Mouse (Mus musculus) forebrain, embryonic 13.5 days (tissue): ENCODE results near the gene Abhd2. TPM values are rescaled to one million over a fixed set of nuclear protein-coding genes. Genes with fewer than 3 reads are reported as not detected.
"Not testable (repeated sequence)": the region's sequence is repeated elsewhere in the genome, so short reads cannot be mapped to it uniquely, and the experiment has no call there.

Experiments used
- ATAC-seq: fragments of 200-750 bp; cut with Nextera tagmentation; 2 replicates; pipeline ENCODE4 v1.8.0; 2017
- H3K27ac ChIP-seq: fragments of 300-500 bp; sonication (generic); 2 replicates; pipeline ENCODE4 v1.5.1; 2015; ENCODE audit warnings: inconsistent platforms, mild to moderate bottlenecking, moderate library complexity
- H3K27me3 ChIP-seq: fragments of 300-500 bp; sonication (generic); 2 replicates; pipeline ENCODE4 v1.6.1; 2015; ENCODE audit warnings: mild to moderate bottlenecking, inconsistent platforms
- H3K36me3 ChIP-seq: fragments of 300-500 bp; sonication (generic); 2 replicates; pipeline ENCODE4 v1.6.1; 2015; ENCODE audit warnings: mild to moderate bottlenecking, inconsistent platforms; ENCODE audit not compliant: poor library complexity, severe bottlenecking
- H3K4me1 ChIP-seq: fragments of 300-500 bp; sonication (generic); 2 replicates; pipeline ENCODE4 v1.6.1; 2015; ENCODE audit warnings: inconsistent platforms
- H3K4me2 ChIP-seq: fragments of 300-500 bp; sonication (generic); 2 replicates; pipeline ENCODE4 v1.6.1; 2015; ENCODE audit warnings: inconsistent platforms, mild to moderate bottlenecking, moderate library complexity
- H3K4me3 ChIP-seq: fragments of 300-500 bp; sonication (generic); 2 replicates; pipeline ENCODE4 v1.5.1; 2015; ENCODE audit warnings: mild to moderate bottlenecking, inconsistent platforms
- H3K9ac ChIP-seq: fragments of 300-500 bp; sonication (generic); 2 replicates; pipeline ENCODE4 v1.6.1; 2015; ENCODE audit warnings: mild to moderate bottlenecking, inconsistent platforms
- H3K9me3 ChIP-seq: fragments of 300-500 bp; sonication (generic); replicated peaks from 2 replicates; pipeline ENCODE4 v1.6.1; 2016; ENCODE audit warnings: inconsistent platforms
- WGBS: fragments of 180-500 bp; shearing (Covaris S2); methylation state at CpG from one replicate; pipeline ENCODE4 v1.1.7; 2015; 5-methylcytosine and 5-hydroxymethylcytosine counted together
- polyA plus RNA-seq: library from polyadenylated mRNA; unstranded; fragments of >200 nt; fragmentation: Nextera tagmentation; extraction: Ambion mirVana; gene quantifications from 2 replicates; pipeline ENCODE4 v1.2.1, GENCODE M21; 2015

Abhd2 gene
- polyA plus RNA-seq, 1 experiment from 2014 or later: 17.3 TPM

- not testable (repeated sequence) for H3K4me3 ChIP-seq, ATAC-seq, H3K27me3 ChIP-seq, H3K4me2 ChIP-seq, H3K27ac ChIP-seq, H3K36me3 ChIP-seq, H3K9me3 ChIP-seq, H3K9ac ChIP-seq
- H3K4me1 ChIP-seq: peaks cover 44% of the 10 kb centered on the region
- 87% methylated on average over 1 of the region's 1 CpGs for WGBS
Observed at GRCm38 (mm10) chr7:79283671-79283941, 10.6 kb downstream of the Abhd2 start.

GRCm38 (mm10) chr7:79284160-79284888, 11.3 kb downstream of the Abhd2 start:
- Histone ChIP-seq H3K9ac (no peak overlapping the region), H3K4me3 (no peak overlapping the region), H3K9me3 (no peaks in the 10 kb centered on the region), H3K36me3 (no peaks in the 10 kb centered on the region), H3K27me3 (no peaks in the 10 kb centered on the region), H3K4me2 (no peak overlapping the region), H3K4me1 (peaks cover 37% of the 10 kb centered on the region), H3K27ac (0 out of 2 replicates have a peak overlapping the region, but pooled peaks have one; percentile 27)
- ATAC-seq: no peak
- 55% methylated on average over 14 of the region's 14 CpGs for WGBS

- no peak overlapping the region for H3K4me3 ChIP-seq
- 85% methylated on average over 8 of the region's 8 CpGs for WGBS
- no peak overlapping the region for H3K27ac ChIP-seq
- H3K4me2 ChIP-seq: no peak overlapping the region
- ATAC-seq: no peak
- H3K36me3 ChIP-seq: no peaks in the 10 kb centered on the region
- H3K27me3 ChIP-seq: no peaks in the 10 kb centered on the region
- H3K9me3 ChIP-seq: no peaks in the 10 kb centered on the region
- H3K4me1 ChIP-seq: peaks cover 32% of the 10 kb centered on the region
- H3K9ac ChIP-seq: no peak overlapping the region
Observed at GRCm38 (mm10) chr7:79284889-79285280, 11.9 kb downstream of the Abhd2 start.

- no peak for ATAC-seq
- no peaks in the 10 kb centered on the region for H3K9me3 ChIP-seq
- H3K9ac ChIP-seq: no peak overlapping the region
- H3K4me2 ChIP-seq: no peak overlapping the region
- WGBS: 93% methylated on average over 13 of the region's 13 CpGs
- no peak overlapping the region for H3K27ac ChIP-seq
- peaks cover 32% of the 10 kb centered on the region for H3K4me1 ChIP-seq
- no peaks in the 10 kb centered on the region for H3K27me3 ChIP-seq
- H3K36me3 ChIP-seq: no peaks in the 10 kb centered on the region
- no peak overlapping the region for H3K4me3 ChIP-seq
Observed at GRCm38 (mm10) chr7:79285408-79285807, 12.4 kb downstream of the Abhd2 start.

- Histone ChIP-seq H3K4me1 (peaks cover 35% of the 10 kb centered on the region), H3K36me3 (no peaks in the 10 kb centered on the region), H3K9me3 (no peaks in the 10 kb centered on the region), H3K4me2 (no peak overlapping the region), H3K27ac (no peak overlapping the region), H3K27me3 (no peaks in the 10 kb centered on the region), H3K4me3 (no peak overlapping the region), H3K9ac (no peak overlapping the region)
- no peak for ATAC-seq
- 96% methylated on average over 6 of the region's 6 CpGs for whole genome bisulfite sequencing
Observed at GRCm38 (mm10) chr7:79287226-79287625, 14.2 kb downstream of the Abhd2 start.

GRCm38 (mm10) chr7:79287928-79288327, 14.9 kb downstream of the Abhd2 start:
- Histone ChIP-seq H3K27ac (no peak overlapping the region), H3K4me3 (no peak overlapping the region), H3K9ac (no peak overlapping the region), H3K9me3 (no peaks in the 10 kb centered on the region), H3K4me1 (peaks cover 38% of the 10 kb centered on the region), H3K4me2 (no peak overlapping the region), H3K36me3 (no peaks in the 10 kb centered on the region), H3K27me3 (no peaks in the 10 kb centered on the region)
- 92% methylated on average over 8 of the region's 8 CpGs for WGBS
- ATAC-seq: no peak

GRCm38 (mm10) chr7:79288422-79288821, 15.4 kb downstream of the Abhd2 start:
- H3K27ac ChIP-seq: no peak overlapping the region
- no peak overlapping the region for H3K4me3 ChIP-seq
- H3K27me3 ChIP-seq: no peaks in the 10 kb centered on the region
- 96% methylated on average over 5 of the region's 5 CpGs for WGBS
- no peak overlapping the region for H3K4me2 ChIP-seq
- no peaks in the 10 kb centered on the region for H3K9me3 ChIP-seq
- ATAC-seq: no peak
- no peaks in the 10 kb centered on the region for H3K36me3 ChIP-seq
- no peak overlapping the region for H3K9ac ChIP-seq
- H3K4me1 ChIP-seq: peaks cover 37% of the 10 kb centered on the region

- no peak for ATAC-seq
- Histone ChIP-seq H3K9ac (no peak overlapping the region), H3K27ac (0 out of 2 replicates have a peak overlapping the region, but pooled peaks have one; percentile 21)
Observed at GRCm38 (mm10) chr7:79293605-79294232, 20.7 kb downstream of the Abhd2 start.

GRCm38 (mm10) chr7:79294449-79294980, 21.5 kb downstream of the Abhd2 start:
- no peak overlapping the region for H3K4me2 ChIP-seq
- peaks cover 29% of the 10 kb centered on the region for H3K36me3 ChIP-seq
- 0 out of 2 replicates have a peak overlapping the region, but pooled peaks have one; percentile 21 for H3K27ac ChIP-seq
- no peaks in the 10 kb centered on the region for H3K27me3 ChIP-seq
- H3K4me3 ChIP-seq: no peak overlapping the region
- no peak overlapping the region for H3K9ac ChIP-seq
- peaks cover 40% of the 10 kb centered on the region for H3K4me1 ChIP-seq
- 84% methylated on average over 13 of the region's 13 CpGs for WGBS
- H3K9me3 ChIP-seq: no peaks in the 10 kb centered on the region
- ATAC-seq: no peak

More at GRCm38 (mm10) chr7:79293605-79294232, 20.7 kb downstream of the Abhd2 start:
- Histone ChIP-seq H3K36me3 (peaks cover 29% of the 10 kb centered on the region), H3K4me1 (peaks cover 40% of the 10 kb centered on the region), H3K4me2 (no peak overlapping the region), H3K4me3 (no peak overlapping the region), H3K27me3 (no peaks in the 10 kb centered on the region), H3K9me3 (no peaks in the 10 kb centered on the region)
- 39% methylated on average over 14 of the region's 14 CpGs for WGBS

GRCm38 (mm10) chr7:79295196-79295826, 22.3 kb downstream of the Abhd2 start:
- WGBS: 61% methylated on average over 13 of the region's 13 CpGs
- no peak overlapping the region for H3K4me2 ChIP-seq
- no peak overlapping the region for H3K27ac ChIP-seq
- no peaks in the 10 kb centered on the region for H3K9me3 ChIP-seq
- peaks cover 42% of the 10 kb centered on the region for H3K4me1 ChIP-seq
- H3K9ac ChIP-seq: no peak overlapping the region
- no peaks in the 10 kb centered on the region for H3K27me3 ChIP-seq
- ATAC-seq: no peak
- no peak overlapping the region for H3K4me3 ChIP-seq
- peaks cover 31% of the 10 kb centered on the region for H3K36me3 ChIP-seq

- H3K9ac ChIP-seq: no peak overlapping the region
- H3K9me3 ChIP-seq: no peaks in the 10 kb centered on the region
- no peak overlapping the region for H3K4me2 ChIP-seq
- 67% methylated on average over 1 of the region's 1 CpGs for WGBS
- ATAC-seq: no peak
- peaks cover 39% of the 10 kb centered on the region for H3K4me1 ChIP-seq
- no peak overlapping the region for H3K4me3 ChIP-seq
- no peaks in the 10 kb centered on the region for H3K27me3 ChIP-seq
- H3K27ac ChIP-seq: no peak overlapping the region
- H3K36me3 ChIP-seq: peaks cover 38% of the 10 kb centered on the region
Observed at GRCm38 (mm10) chr7:79298681-79299080, 25.7 kb downstream of the Abhd2 start.

GRCm38 (mm10) chr7:79299548-79299947, 26.5 kb downstream of the Abhd2 start:
- peaks cover 38% of the 10 kb centered on the region for H3K36me3 ChIP-seq
- H3K27ac ChIP-seq: peak overlapping the region; percentile 31; the same call in 1 of the 2 replicates
- no peak overlapping the region for H3K4me3 ChIP-seq
- no peaks in the 10 kb centered on the region for H3K9me3 ChIP-seq
- no peaks in the 10 kb centered on the region for H3K27me3 ChIP-seq
- ATAC-seq: no peak
- no peak overlapping the region for H3K4me2 ChIP-seq
- H3K4me1 ChIP-seq: peaks cover 31% of the 10 kb centered on the region
- no peak overlapping the region for H3K9ac ChIP-seq
- WGBS: 88% methylated on average over 7 of the region's 7 CpGs
